Mouse (Mus musculus) ES-E14 (cell line): Measurements from ENCODE around the gene Lhfpl3.

ENCODE experiments used
- CHD2 ChIP-seq: IDR thresholded peaks from 2 replicates; pipeline ENCODE4 v1.6.1; 2014; ENCODE audit warnings: mild to moderate bottlenecking, low read depth, low read length, inconsistent platforms
- HCFC1 ChIP-seq: IDR thresholded peaks from 2 replicates; pipeline ENCODE4 v1.6.1; 2012; ENCODE audit warnings: low read length, inconsistent platforms, borderline replicate concordance; ENCODE audit not compliant: insufficient read depth
- MAFK ChIP-seq: IDR thresholded peaks from 2 replicates; pipeline ENCODE4 v1.6.1; 2014; ENCODE audit warnings: mild to moderate bottlenecking, low read depth, low read length, inconsistent platforms; ENCODE audit not compliant: insufficient read depth

GRCm38 (mm10) chr5:23126851-23127250, 381.0 kb downstream of the Lhfpl3 start:
- no peak for TF ChIP-seq CHD2
- no peak for TF ChIP-seq MAFK
- TF ChIP-seq HCFC1: no peak
